Mouse (Mus musculus) midbrain, embryonic 14.5 days (tissue): ENCODE results near the gene Klk6. TPM values are rescaled to one million over a fixed set of nuclear protein-coding genes. Genes with fewer than 3 reads are reported as not detected.
A peak's percentile ranks its signal among the peaks of the same experiment; 100 is the strongest.

Experiments
- ATAC-seq: fragments of 200-750 bp; cut with Nextera tagmentation; 2 replicates; pipeline ENCODE4 v1.8.0; 2017; ENCODE audit warnings: moderate number of reproducible peaks, moderate library complexity; ENCODE audit not compliant: low FRiP score, low TSS enrichment
- DNase-seq: peaks from one replicate; pipeline ENCODE4 v3.0.0-alpha.2; 2015
- H3K27ac ChIP-seq: fragments of 300-500 bp; sonication (generic); replicated peaks from 2 replicates; pipeline ENCODE4 v1.5.1; 2014; ENCODE audit warnings: mild to moderate bottlenecking, low read depth, low read length, moderate library complexity
- H3K27me3 ChIP-seq: fragments of 300-500 bp; sonication (generic); 2 replicates; pipeline ENCODE4 v1.6.1; 2014; ENCODE audit warnings: low read length, control low read depth, mixed read lengths; ENCODE audit not compliant: control insufficient read depth, insufficient read depth
- H3K36me3 ChIP-seq: fragments of 300-500 bp; sonication (generic); 2 replicates; pipeline ENCODE4 v1.6.1; 2014; ENCODE audit warnings: low read length, control low read depth; ENCODE audit not compliant: control insufficient read depth, insufficient read depth
- H3K4me1 ChIP-seq: fragments of 300-500 bp; sonication (generic); 2 replicates; pipeline ENCODE4 v1.6.1; 2014; ENCODE audit warnings: mild to moderate bottlenecking, antibody characterized with exemption, low read length, control low read depth; ENCODE audit not compliant: control insufficient read depth, insufficient read depth
- H3K4me2 ChIP-seq: fragments of 300-500 bp; sonication (generic); 2 replicates; pipeline ENCODE4 v1.6.1; 2014; ENCODE audit warnings: mild to moderate bottlenecking, low read length, moderate library complexity
- H3K4me3 ChIP-seq: fragments of 300-500 bp; sonication (generic); replicated peaks from 2 replicates; pipeline ENCODE4 v1.5.1; 2014; ENCODE audit warnings: low read depth, low read length
- H3K9ac ChIP-seq: fragments of 300-500 bp; sonication (generic); replicated peaks from 2 replicates; pipeline ENCODE4 v1.6.1; 2014; ENCODE audit warnings: mild to moderate bottlenecking, low read length, moderate library complexity
- H3K9me3 ChIP-seq: fragments of 300-500 bp; sonication (generic); 2 replicates; pipeline ENCODE4 v1.6.1; 2016; ENCODE audit warnings: low read length, control low read depth, mixed read lengths; ENCODE audit not compliant: control insufficient read depth
- WGBS: fragments of 180-500 bp; shearing (Covaris S2); extraction: QIAGEN DNeasy Blood & Tissue Kit; methylation state at CpG from one replicate; pipeline ENCODE4 v1.1.7; 2014; 5-methylcytosine and 5-hydroxymethylcytosine counted together
- polyA plus RNA-seq: library from polyadenylated mRNA; unstranded; fragments of >200 nt; fragmentation: Nextera tagmentation; extraction: Ambion mirVana; gene quantifications from 2 replicates; pipeline ENCODE4 v1.2.1, GENCODE M21; 2014

Klk6 gene
- not detected in 2 replicates for polyA plus RNA-seq

DNA sequence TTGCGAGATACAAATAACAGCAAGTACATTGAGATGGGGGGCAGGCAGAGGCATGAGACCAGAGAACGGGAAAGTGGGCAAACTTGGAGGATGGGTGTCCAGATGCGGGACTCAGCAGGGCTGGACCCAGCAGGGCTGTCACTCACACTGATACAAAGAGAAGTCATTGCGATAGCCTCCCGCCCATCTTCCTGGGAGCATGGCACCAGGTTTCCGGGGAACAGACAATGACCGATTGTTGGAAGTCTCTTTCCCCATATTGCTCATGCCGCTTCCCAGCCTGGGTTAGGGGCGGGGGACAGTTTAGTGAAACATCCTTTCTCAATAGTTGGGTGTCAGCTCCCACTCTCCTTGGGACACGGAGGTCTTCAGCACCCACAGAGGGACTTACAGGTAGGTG lies at the start of gene Klk6:
Gene Klk6, plus strand, starts transcription at position 301 of the 400 bp plus-strand sequence.
- Histone ChIP-seq H3K27me3 (no peaks in the 10 kb centered on the region), H3K4me1 (no peaks in the 10 kb centered on the region), H3K9me3 (no peaks in the 10 kb centered on the region), H3K4me3 (no peak within 1 kb of the TSS), H3K4me2 (no peak within 1 kb of the TSS), H3K9ac (no peak within 1 kb of the TSS), H3K27ac (no peak within 1 kb of the TSS), H3K36me3 (no peaks in the 10 kb centered on the region)
- WGBS = 79% methylated on average over 10 of the region's 10 CpGs
- no peak for DNase-seq
- no peak for ATAC-seq

DNA sequence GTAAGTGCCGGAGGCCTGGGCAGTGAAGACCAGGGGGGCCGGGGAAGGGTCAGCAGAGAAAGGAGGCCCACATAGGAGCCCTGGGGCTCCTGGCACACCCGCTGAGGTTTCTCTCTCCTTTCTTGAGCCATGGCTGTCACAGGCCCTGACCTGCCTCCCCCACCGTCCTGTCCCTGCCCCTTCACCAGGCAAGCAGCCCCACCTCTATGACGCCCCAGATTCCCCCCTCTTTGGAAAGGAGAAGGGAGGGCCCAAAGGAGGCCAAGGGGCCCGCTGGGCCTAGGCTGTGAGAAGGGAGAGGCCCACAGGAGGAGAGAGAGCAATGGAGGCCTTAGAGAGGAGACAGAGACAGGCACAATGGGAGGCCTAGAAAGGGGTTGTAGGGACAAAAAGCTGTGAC lies 49.5 kb upstream of the Klk6 start:
- H3K36me3 ChIP-seq = no peaks in the 10 kb centered on the region
- no peak overlapping the region for H3K4me2 ChIP-seq
- no peaks in the 10 kb centered on the region for H3K9me3 ChIP-seq
- H3K4me3 ChIP-seq = no peak overlapping the region
- no peaks in the 10 kb centered on the region for H3K4me1 ChIP-seq
- no peak overlapping the region for H3K27ac ChIP-seq
- H3K9ac ChIP-seq = no peak overlapping the region
- 38% methylated on average over 6 of the region's 6 CpGs for WGBS
- no peak for DNase-seq
- no peaks in the 10 kb centered on the region for H3K27me3 ChIP-seq
- ATAC-seq = 0 out of 2 replicates have a peak, but pooled peaks have one; percentile 28

DNA sequence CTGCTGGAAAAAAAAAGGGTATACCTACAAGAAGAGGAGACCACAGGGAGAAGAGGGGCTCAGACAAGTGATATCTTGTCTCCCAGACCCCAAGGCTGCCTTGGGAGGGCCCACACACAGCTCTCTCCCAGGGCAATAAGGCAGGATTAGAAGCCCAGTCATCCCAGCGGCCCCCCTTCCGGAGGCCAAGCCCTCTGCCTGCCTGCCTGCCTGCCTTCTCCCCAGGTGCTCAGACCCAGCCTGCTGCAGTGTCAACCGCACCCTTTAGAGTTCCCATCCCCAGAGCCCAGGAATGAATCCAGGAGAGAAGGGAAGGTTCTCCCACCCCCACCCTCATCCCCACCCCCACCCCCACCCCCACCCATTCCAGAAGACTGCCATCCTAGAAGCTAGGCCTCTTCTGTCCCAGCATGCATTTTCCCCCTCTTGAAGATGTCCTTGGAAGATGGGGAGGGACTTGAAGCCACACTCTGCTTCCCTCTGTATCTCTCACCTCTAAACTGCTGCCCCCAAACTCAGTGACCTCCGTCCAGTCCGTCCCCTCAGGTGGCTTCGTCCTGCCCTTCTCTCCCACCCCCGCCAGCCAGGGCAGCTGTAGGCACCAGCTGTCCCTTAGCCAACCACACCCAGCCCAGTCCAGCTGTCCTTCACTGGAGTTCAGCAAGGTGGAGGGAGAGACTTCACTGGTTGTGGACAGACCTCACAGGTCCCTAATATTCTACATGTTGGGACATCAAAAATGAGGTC lies 48.8 kb upstream of the Klk6 start:
- no peaks in the 10 kb centered on the region for H3K27me3 ChIP-seq
- no peaks in the 10 kb centered on the region for H3K9me3 ChIP-seq
- H3K4me2 ChIP-seq = no peak overlapping the region
- WGBS = 55% methylated on average over 7 of the region's 7 CpGs
- no peak overlapping the region for H3K27ac ChIP-seq
- no peak overlapping the region for H3K4me3 ChIP-seq
- H3K9ac ChIP-seq = no peak overlapping the region
- no peaks in the 10 kb centered on the region for H3K4me1 ChIP-seq
- DNase-seq (no peak), ATAC-seq (no peak)
- H3K36me3 ChIP-seq = no peaks in the 10 kb centered on the region

DNA sequence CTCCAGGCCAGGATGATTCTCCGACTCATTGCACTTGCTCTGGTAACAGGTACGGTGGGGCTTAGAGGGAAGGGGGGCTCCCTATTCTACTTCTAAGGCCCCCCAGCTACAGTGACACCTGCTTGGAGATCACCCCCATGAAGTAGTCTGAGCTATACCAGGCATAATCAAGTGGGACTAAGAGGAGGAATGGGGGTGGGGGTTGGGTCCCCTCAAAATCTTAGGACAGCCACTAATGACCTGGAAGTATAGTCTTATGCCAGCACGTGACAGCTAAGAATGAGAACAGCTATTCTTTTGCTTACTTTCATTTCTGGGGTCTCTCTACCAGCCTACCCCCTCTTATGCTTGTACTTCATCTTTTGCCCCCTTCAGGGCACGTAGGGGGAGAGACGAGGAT lies 47.8 kb upstream of the Klk6 start:
- 85% methylated on average over 5 of the region's 5 CpGs for WGBS
- Histone ChIP-seq H3K4me1 (no peaks in the 10 kb centered on the region), H3K4me2 (no peak overlapping the region), H3K9ac (no peak overlapping the region), H3K4me3 (no peak overlapping the region), H3K27me3 (no peaks in the 10 kb centered on the region), H3K9me3 (no peaks in the 10 kb centered on the region), H3K27ac (no peak overlapping the region), H3K36me3 (no peaks in the 10 kb centered on the region)
- no peak for ATAC-seq
- no peak for DNase-seq

DNA sequence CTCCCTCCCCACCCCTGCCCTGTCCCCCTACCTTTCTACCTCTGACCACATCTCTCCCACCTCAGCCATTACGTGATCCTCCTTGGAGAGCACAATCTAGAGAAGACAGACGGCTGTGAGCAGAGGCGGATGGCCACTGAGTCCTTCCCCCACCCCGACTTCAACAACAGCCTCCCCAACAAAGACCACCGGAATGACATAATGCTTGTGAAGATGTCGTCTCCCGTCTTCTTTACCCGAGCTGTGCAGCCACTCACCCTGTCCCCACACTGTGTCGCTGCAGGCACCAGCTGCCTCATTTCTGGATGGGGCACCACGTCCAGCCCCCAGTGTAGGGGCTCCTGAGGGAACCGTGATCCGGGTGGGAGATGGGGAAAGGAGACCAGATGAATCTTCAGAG lies 46.9 kb upstream of the Klk6 start:
- H3K9me3 ChIP-seq = no peaks in the 10 kb centered on the region
- WGBS = 89% methylated on average over 12 of the region's 12 CpGs
- H3K4me2 ChIP-seq = no peak overlapping the region
- H3K36me3 ChIP-seq = no peaks in the 10 kb centered on the region
- DNase-seq = no peak
- ATAC-seq = no peak
- no peak overlapping the region for H3K4me3 ChIP-seq
- no peaks in the 10 kb centered on the region for H3K27me3 ChIP-seq
- H3K4me1 ChIP-seq = peaks cover under 1% of the 10 kb centered on the region; the same call in 1 of the 2 replicates
- H3K9ac ChIP-seq = no peak overlapping the region
- no peak overlapping the region for H3K27ac ChIP-seq

DNA sequence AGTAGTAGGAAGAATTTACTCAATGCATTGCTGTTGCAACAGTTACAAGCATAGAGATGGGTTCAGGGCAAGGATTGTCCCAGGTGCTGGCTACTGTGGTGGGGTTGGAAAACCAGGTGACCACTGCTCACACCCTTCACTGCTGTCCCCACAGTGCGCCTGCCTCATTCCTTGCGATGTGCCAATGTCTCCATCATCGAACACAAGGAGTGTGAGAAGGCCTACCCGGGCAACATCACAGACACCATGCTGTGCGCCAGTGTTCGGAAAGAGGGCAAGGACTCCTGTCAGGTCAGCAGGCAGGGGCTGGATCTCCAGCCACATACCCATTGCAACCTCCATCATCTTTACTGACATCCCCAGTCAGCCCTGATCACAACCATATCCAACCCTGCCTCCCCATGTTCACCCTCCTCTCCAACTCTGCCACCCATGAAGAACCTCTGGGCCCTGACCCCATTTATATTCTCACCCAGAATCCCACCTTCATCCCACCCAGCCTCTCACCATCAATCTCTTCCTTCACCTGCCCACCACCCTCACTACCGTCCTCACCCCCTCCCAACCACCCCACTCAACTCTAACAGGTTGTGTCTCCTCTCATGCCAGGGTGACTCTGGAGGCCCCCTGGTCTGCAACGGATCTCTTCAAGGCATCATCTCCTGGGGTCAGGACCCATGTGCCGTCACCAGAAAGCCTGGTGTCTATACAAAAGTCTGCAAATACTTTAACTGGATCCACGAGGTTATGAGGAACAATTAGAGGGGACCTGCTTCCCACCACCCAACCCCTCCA lies 45.9 kb upstream of the Klk6 start:
- Histone ChIP-seq H3K4me2 (no peak overlapping the region), H3K4me1 (peaks cover 3% of the 10 kb centered on the region; the same call in 1 of the 2 replicates), H3K4me3 (no peak overlapping the region), H3K9me3 (no peaks in the 10 kb centered on the region), H3K36me3 (no peaks in the 10 kb centered on the region), H3K27ac (no peak overlapping the region), H3K27me3 (0 out of 2 replicates have a peak, but pooled peaks cover 4% of the 10 kb centered on the region), H3K9ac (no peak overlapping the region)
- ATAC-seq (no peak), DNase-seq (no peak)
- WGBS = 93% methylated on average over 10 of the region's 10 CpGs

DNA sequence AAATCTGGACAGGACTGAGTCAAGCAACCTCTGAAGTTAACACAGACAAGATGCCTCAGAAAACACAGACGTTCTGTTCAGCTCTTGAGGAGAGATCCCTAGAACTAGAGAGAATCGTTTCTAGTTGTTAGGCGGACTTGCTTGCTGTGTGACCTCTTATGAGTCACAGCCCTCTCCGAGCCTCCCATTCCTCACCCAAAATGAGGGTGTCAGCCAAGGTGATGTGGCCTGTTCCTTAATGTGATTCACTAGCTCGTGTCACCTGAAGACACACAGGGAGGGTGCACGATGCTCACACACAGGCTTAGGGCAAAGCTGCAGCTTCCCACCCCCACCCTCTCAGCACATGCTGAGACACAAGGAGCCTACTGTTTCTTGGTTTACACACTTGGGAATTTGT lies 44.1 kb upstream of the Klk6 start:
- 74% methylated on average over 6 of the region's 6 CpGs for WGBS
- Histone ChIP-seq H3K9me3 (no peaks in the 10 kb centered on the region), H3K27ac (no peak overlapping the region), H3K4me1 (peaks cover 3% of the 10 kb centered on the region; the same call in 1 of the 2 replicates), H3K4me3 (no peak overlapping the region), H3K27me3 (0 out of 2 replicates have a peak, but pooled peaks cover 4% of the 10 kb centered on the region), H3K4me2 (no peak overlapping the region), H3K36me3 (no peaks in the 10 kb centered on the region), H3K9ac (no peak overlapping the region)
- no peak for DNase-seq
- no peak for ATAC-seq

DNA sequence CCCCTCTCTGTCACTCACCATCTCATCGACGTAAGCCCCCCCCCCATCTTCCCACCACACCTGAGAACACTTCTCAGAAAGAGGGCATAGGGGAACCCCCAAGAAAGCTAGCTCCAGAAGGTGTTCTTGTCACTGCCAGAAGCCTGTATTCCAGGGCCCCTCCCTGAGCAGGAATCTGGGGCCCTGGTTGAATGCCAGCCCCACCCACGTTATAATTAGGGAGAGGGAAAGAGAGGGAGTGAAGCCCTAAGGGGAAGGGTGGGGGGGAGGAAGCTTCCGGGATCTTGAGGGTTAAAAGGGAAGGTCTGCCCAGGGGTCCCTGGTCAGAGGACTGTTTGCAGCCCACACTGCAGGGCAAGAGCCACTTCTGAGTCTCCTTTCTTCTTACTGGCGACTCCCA lies 43.6 kb upstream of the Klk6 start, which contains the start of gene Klk10:
Gene Klk10, plus strand, starts transcription at position 290 of the 400 bp plus-strand sequence.
- Histone ChIP-seq H3K36me3 (no peaks in the 10 kb centered on the region), H3K27me3 (0 out of 2 replicates have a peak, but pooled peaks cover 4% of the 10 kb centered on the region), H3K9me3 (no peaks in the 10 kb centered on the region), H3K4me3 (no peak within 1 kb of the TSS), H3K27ac (no peak within 1 kb of the TSS), H3K4me1 (peaks cover 3% of the 10 kb centered on the region; the same call in 1 of the 2 replicates), H3K9ac (no peak within 1 kb of the TSS), H3K4me2 (no peak within 1 kb of the TSS)
- WGBS = 55% methylated on average over 5 of the region's 5 CpGs
- DNase-seq (no peak), ATAC-seq (no peak)
